Mouse (Mus musculus) forebrain, embryonic 10.5 days (tissue): ENCODE results near the gene Prelp. TPM values are rescaled to one million over a fixed set of nuclear protein-coding genes. Genes with fewer than 3 reads are reported as not detected.

Source experiments
- DNase-seq: peaks from one replicate; pipeline ENCODE4 v3.0.0-alpha.2; 2017; ENCODE audit warnings: low spot score; ENCODE audit errors: extremely low spot score
- H3K27ac ChIP-seq: fragments of 300-500 bp; sonication (generic); 2 replicates; pipeline ENCODE4 v1.5.1; 2016; ENCODE audit warnings: mild to moderate bottlenecking
- H3K27me3 ChIP-seq: fragments of 300-500 bp; sonication (generic); 2 replicates; pipeline ENCODE4 v1.6.1; 2016; ENCODE audit warnings: mild to moderate bottlenecking; ENCODE audit not compliant: poor library complexity, severe bottlenecking
- H3K36me3 ChIP-seq: fragments of 300-500 bp; sonication (generic); replicated peaks from 2 replicates; pipeline ENCODE4 v1.6.1; 2016; ENCODE audit warnings: mild to moderate bottlenecking, moderate library complexity
- H3K4me1 ChIP-seq: fragments of 300-500 bp; sonication (generic); 2 replicates; pipeline ENCODE4 v1.6.1; 2016
- H3K4me3 ChIP-seq: fragments of 300-500 bp; sonication (generic); 2 replicates; pipeline ENCODE4 v1.5.1; 2016; ENCODE audit warnings: mild to moderate bottlenecking, moderate library complexity
- H3K9me3 ChIP-seq: fragments of 300-500 bp; sonication (generic); 2 replicates; pipeline ENCODE4 v1.6.1; 2016; ENCODE audit warnings: mild to moderate bottlenecking, moderate library complexity
- WGBS: fragments of 180-500 bp; shearing (Covaris S2); methylation state at CpG from one replicate; pipeline ENCODE4 v1.1.7; 2016; 5-methylcytosine and 5-hydroxymethylcytosine counted together
- polyA plus RNA-seq: library from polyadenylated mRNA; unstranded; fragments of >200 nt; fragmentation: Nextera tagmentation; extraction: Ambion mirVana; gene quantifications from 2 replicates; pipeline ENCODE4 v1.2.1, GENCODE M21; 2016

Prelp gene
- polyA plus RNA-seq, 1 experiment from 2014 or later, result 0.90 TPM

GRCm38 (mm10) chr1:133884746-133885145 is 36.5 kb downstream of the Prelp start:
- Histone ChIP-seq H3K27me3 (peaks cover 45% of the 10 kb centered on the region), H3K9me3 (no peaks in the 10 kb centered on the region), H3K4me3 (no peak overlapping the region), H3K36me3 (no peaks in the 10 kb centered on the region), H3K27ac (no peak overlapping the region), H3K4me1 (peaks cover 64% of the 10 kb centered on the region)
- 88% methylated on average over 9 of the region's 9 CpGs for WGBS
- DNase-seq, result no peak

- DNase-seq, result no peak
Observed at GRCm38 (mm10) chr1:133884090-133884489, 37.1 kb downstream of the Prelp start.

GRCm38 (mm10) chr1:133882283-133883217 is 38.7 kb downstream of the Prelp start:
- peaks cover 50% of the 10 kb centered on the region for H3K4me1 ChIP-seq
- no peaks in the 10 kb centered on the region for H3K9me3 ChIP-seq
- DNase-seq, result no peak
- WGBS, result 57% methylated on average over 11 of the region's 11 CpGs
- H3K4me3 ChIP-seq, result no peak overlapping the region
- peaks cover 23% of the 10 kb centered on the region for H3K27me3 ChIP-seq
- peak overlapping the region; percentile 42; the same call in 1 of the 2 replicates for H3K27ac ChIP-seq
- no peaks in the 10 kb centered on the region for H3K36me3 ChIP-seq

More at GRCm38 (mm10) chr1:133884090-133884489, 37.1 kb downstream of the Prelp start:
- Histone ChIP-seq H3K9me3 (no peaks in the 10 kb centered on the region), H3K27me3 (peaks cover 39% of the 10 kb centered on the region), H3K4me1 (peaks cover 59% of the 10 kb centered on the region), H3K4me3 (no peak overlapping the region), H3K27ac (no peak overlapping the region), H3K36me3 (no peaks in the 10 kb centered on the region)
- WGBS, result 86% methylated on average over 6 of the region's 6 CpGs

GRCm38 (mm10) chr1:133881813-133882212 is 39.4 kb downstream of the Prelp start:
- peaks cover 18% of the 10 kb centered on the region for H3K27me3 ChIP-seq
- H3K9me3 ChIP-seq, result no peaks in the 10 kb centered on the region
- H3K4me1 ChIP-seq, result peaks cover 44% of the 10 kb centered on the region
- H3K36me3 ChIP-seq, result no peaks in the 10 kb centered on the region
- peak overlapping the region; percentile 42; the same call in 1 of the 2 replicates for H3K27ac ChIP-seq
- no peak for DNase-seq
- H3K4me3 ChIP-seq, result no peak overlapping the region
- WGBS, result 59% methylated on average over 6 of the region's 6 CpGs

GRCm38 (mm10) chr1:133878825-133879423 is 42.3 kb downstream of the Prelp start:
- DNase-seq, result no peak
- H3K4me1 ChIP-seq, result peaks cover 45% of the 10 kb centered on the region
- H3K27ac ChIP-seq, result no peak overlapping the region
- H3K27me3 ChIP-seq, result peaks cover 7% of the 10 kb centered on the region; the same call in 1 of the 2 replicates
- H3K9me3 ChIP-seq, result no peaks in the 10 kb centered on the region
- no peaks in the 10 kb centered on the region for H3K36me3 ChIP-seq
- WGBS, result 76% methylated on average over 12 of the region's 12 CpGs
- H3K4me3 ChIP-seq, result no peak overlapping the region

- Histone ChIP-seq H3K4me1 (peaks cover 32% of the 10 kb centered on the region), H3K27me3 (no peaks in the 10 kb centered on the region), H3K27ac (no peak overlapping the region), H3K4me3 (no peak overlapping the region), H3K9me3 (no peaks in the 10 kb centered on the region), H3K36me3 (no peaks in the 10 kb centered on the region)
- no peak for DNase-seq
- 84% methylated on average over 7 of the region's 7 CpGs for WGBS
Observed at GRCm38 (mm10) chr1:133876936-133877335, 44.3 kb downstream of the Prelp start.

DNA sequence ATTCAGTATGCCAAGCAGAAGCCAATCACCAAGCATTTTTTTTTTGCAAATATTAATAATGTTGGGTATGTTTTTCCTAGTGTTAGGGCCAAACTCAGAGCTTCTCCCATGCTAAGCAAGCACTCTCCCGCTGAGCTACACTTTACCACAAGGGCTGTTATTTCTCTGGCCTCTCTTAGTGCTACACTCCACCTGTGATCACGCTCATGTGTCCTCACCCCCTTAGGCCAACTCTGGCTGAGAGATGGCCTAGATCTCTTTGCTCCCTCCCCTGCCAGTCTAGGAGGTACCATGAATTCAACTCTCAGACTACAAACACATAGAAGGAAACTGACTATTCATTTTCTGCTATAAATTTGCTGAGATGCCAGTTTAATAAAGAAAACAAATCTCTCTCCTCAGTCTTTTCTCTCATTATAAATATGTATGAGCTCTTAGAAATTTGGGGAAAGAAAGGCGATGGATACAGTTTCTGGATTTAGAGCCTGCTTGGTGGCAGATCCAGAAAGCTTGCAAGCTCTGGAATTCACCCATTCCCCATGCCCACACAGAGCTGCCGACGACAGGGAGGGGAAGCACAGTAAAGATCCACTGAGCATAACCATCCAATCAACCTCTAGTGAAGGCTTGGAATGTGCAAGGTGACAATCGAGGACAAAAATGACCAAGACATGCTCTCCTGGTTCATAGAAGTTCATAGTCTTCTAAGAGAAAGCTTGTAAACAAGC is 48.0 kb downstream of the Prelp start:
- H3K27me3 ChIP-seq, result no peaks in the 10 kb centered on the region
- WGBS, result 89% methylated on average over 6 of the region's 6 CpGs
- no peaks in the 10 kb centered on the region for H3K36me3 ChIP-seq
- no peaks in the 10 kb centered on the region for H3K9me3 ChIP-seq
- DNase-seq, result no peak
- H3K27ac ChIP-seq, result no peak overlapping the region
- H3K4me1 ChIP-seq, result peaks cover 10% of the 10 kb centered on the region; the same call in 1 of the 2 replicates
- H3K4me3 ChIP-seq, result no peak overlapping the region

- no peak for DNase-seq
- Histone ChIP-seq H3K27me3 (no peaks in the 10 kb centered on the region), H3K9me3 (no peaks in the 10 kb centered on the region), H3K27ac (no peak overlapping the region), H3K4me1 (peaks cover 7% of the 10 kb centered on the region; the same call in 1 of the 2 replicates), H3K4me3 (no peak overlapping the region), H3K36me3 (no peaks in the 10 kb centered on the region)
- WGBS, result 90% methylated on average over 10 of the region's 10 CpGs
Observed at GRCm38 (mm10) chr1:133871241-133871640, 50.0 kb downstream of the Prelp start.

GRCm38 (mm10) chr1:133869221-133869620 is 52.0 kb downstream of the Prelp start:
- H3K4me1 ChIP-seq, result no peaks in the 10 kb centered on the region; the same call in 1 of the 2 replicates
- H3K4me3 ChIP-seq, result no peak overlapping the region
- no peak overlapping the region for H3K27ac ChIP-seq
- 66% methylated on average over 2 of the region's 2 CpGs for WGBS
- no peaks in the 10 kb centered on the region for H3K36me3 ChIP-seq
- H3K9me3 ChIP-seq, result 0 out of 2 replicates have a peak, but pooled peaks cover 3% of the 10 kb centered on the region
- H3K27me3 ChIP-seq, result no peaks in the 10 kb centered on the region
- DNase-seq, result no peak

- Histone ChIP-seq H3K27me3 (peaks cover 6% of the 10 kb centered on the region), H3K27ac (peak overlapping the region; percentile 63), H3K9me3 (0 out of 2 replicates have a peak, but pooled peaks cover 3% of the 10 kb centered on the region), H3K4me3 (no peak overlapping the region), H3K36me3 (no peaks in the 10 kb centered on the region), H3K4me1 (peaks cover 38% of the 10 kb centered on the region)
- no peak for DNase-seq
- WGBS, result 39% methylated on average over 10 of the region's 10 CpGs
Observed at GRCm38 (mm10) chr1:133863257-133863997, 57.8 kb downstream of the Prelp start.

- Histone ChIP-seq H3K27ac (no peak overlapping the region), H3K27me3 (peaks cover 30% of the 10 kb centered on the region), H3K4me1 (peaks cover 45% of the 10 kb centered on the region), H3K36me3 (no peaks in the 10 kb centered on the region), H3K9me3 (0 out of 2 replicates have a peak, but pooled peaks cover 3% of the 10 kb centered on the region), H3K4me3 (no peak overlapping the region)
- WGBS, result 84% methylated on average over 5 of the region's 5 CpGs
- DNase-seq, result no peak
Observed at GRCm38 (mm10) chr1:133861028-133861427, 60.2 kb downstream of the Prelp start.
